Mouse (Mus musculus): ENCODE results near the gene Gm20716.
"Not testable (repeated sequence)": the region's sequence is repeated elsewhere in the genome, so short reads cannot be mapped to it uniquely, and the experiment has no call there.

The Gm20716 gene

DNA sequence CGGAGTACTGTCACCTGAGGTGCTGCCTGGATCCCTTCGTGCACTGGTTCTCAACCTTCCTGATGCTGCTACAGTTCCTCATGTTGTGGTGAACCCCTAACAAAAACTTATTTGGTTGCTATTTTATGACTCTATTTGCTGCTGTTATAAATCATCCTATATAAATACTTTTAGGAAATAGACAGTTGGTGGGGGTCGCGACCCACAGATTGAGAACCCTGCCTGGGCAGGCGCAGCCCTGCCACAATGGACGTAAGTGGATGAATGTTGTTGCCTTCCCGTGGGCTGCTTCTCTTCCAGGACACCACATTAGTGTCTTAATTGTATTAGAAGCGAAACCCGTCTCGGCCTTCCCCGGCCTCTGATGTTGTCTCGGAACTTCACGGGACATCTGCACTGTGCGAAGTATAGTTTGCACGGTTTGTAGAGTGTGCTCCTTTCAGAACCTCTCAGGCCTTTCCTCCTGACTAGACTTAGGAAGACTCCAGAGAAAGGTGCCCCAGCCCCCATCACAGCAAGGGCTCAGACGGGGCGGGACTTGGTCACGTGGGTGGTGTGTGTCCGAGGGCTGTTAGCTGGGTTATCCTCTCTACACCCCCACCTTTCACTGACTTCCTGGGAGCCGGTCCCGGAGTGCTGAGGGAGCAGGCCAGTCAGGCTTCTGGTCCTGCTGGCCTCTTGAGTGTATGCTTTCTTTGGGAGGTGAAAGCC is 63.3 kb downstream of the Gm20716 start:
- DNase-seq (ENCODE audit: low spot score in 2 of 2) = no peak

- peak in 1 of 2 experiments; percentile 38 for DNase-seq (ENCODE audit: low spot score in 2 of 2)
These were observed 68.2 kb downstream of the Gm20716 start for GRCm38 (mm10) chr2:168161978-168162377.

GRCm38 (mm10) chr2:168161514-168161971 is 68.6 kb downstream of the Gm20716 start:
- no peak for DNase-seq (ENCODE audit: low spot score in 2 of 2)

GRCm38 (mm10) chr2:168160370-168160930 is 69.7 kb downstream of the Gm20716 start:
- DNase-seq (ENCODE audit: low spot score in 2 of 2) = no peak

DNA sequence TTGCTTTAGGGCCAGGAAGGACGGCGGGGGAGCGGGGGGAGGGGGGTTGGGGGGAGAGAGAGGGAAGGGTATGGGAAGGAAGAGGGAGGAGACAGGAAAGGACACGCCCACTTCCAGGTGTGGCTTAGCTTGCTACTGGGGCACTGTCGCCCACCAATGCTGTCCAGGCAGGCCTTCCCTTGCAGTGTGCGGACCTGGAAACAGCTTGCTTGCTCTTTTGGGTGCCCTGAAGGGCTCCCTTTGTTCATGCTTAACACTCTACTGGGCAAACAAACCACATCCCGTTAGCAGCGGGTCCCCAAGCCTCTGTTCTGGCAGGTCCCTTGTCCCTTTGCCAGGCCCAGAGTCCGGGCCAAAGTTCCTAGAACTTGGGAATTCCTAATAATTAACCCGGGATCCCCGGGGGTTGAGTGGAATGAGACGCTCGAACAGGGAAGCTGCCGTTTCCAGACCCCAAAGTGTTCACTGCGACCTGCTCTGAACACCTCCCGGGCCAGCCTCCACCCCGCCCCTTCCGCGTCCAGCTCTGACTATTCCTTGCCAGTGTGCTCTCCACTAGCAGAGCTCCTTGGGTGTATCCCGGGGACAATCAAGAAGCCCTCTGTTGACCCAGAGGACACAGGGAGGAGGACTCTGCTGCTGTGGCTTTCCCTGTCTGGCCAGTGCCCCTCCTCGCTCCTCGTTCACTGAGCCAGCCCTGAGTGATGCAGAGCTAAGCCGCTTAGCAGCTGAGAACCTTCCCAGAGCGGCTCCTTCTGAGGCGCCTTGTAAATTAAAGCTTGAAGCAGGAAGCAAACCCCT is 71.1 kb downstream of the Gm20716 start:
- peak in 1 of 2 experiments; percentile 52 for DNase-seq (ENCODE audit: low spot score in 2 of 2)

DNA sequence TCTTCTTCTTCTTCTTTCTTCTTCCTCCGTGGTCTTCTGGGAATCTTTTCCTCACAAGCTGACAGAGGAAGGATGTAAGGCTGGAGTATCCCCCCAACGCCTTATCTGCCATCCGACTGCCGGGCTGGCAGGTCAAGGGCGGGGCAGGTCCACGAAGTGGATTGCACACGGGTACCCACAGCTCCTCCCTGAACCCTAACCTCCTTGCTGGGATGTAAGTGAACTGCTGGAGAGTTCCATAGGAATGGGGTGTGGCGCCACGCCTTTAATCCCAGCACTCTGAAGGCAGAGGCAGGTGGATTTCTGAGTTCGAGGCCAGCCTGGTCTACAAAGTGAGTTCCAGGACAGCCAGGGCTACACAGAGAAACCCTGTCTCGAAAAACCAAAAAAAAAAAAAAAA is 72.2 kb downstream of the Gm20716 start:
- DNase-seq (ENCODE audit: low spot score in 2 of 2) = not testable (repeated sequence)

DNA sequence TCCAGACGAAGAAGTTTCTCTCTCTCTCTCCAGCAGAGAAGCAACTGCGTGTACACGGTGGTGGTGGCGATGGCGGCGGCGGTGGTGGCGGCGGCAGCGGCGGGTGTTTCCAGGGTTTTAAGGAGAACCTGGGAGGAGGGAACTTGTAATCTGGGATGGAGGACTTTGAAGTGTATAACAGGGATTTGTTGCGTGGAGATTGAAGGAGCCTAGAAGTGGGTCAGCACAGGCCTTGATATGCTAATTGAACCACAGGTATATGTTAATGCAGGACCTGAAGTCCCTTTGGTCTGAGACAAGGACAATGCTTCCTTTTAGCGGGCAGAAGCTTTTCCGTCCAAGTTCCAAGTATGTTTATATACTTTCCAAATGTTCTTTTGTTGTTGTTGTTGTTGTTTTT is 73.8 kb downstream of the Gm20716 start:
- DNase-seq (ENCODE audit: low spot score in 2 of 2) = no peak

- no peak for DNase-seq (ENCODE audit: low spot score in 2 of 2)
These were observed 74.5 kb downstream of the Gm20716 start for GRCm38 (mm10) chr2:168155666-168156065.

DNA sequence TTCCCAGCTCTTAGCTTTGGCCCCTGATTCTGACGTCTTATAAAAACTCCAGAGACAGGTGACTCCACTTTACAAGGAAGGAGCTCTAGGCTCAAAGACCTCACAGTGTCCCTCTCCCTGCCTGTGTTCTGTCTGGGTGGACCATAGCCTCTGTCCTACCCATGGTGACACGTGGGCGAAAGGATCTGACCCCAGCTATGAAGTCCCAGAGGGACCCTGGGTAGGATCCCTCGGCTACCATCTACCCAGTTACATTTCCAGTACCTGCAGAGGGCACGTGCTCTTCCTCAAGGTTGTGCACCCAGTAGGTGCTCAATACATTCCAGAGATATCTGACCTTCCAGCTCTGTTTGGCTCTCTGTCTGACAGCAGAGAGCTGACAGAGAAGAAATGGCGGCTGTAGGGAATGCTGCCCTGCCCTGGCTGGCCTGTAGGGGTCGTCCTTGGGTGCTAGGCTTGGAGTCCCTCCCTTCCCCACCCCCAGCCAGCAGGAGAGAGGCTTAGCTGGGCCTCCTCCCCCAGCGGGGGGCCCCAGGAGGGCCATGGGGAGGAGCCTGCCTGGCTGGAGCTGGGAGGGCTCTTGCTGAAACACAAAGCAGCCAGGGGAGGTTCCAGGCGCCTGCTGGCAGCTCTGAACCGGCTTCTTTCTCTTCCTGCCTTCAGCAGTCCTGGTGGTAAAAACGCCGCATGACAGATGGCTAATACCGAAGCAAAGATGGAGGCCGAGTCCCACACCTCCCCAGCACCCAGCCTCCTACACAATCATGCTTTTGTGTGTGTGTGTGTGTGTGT is 75.9 kb downstream of the Gm20716 start:
- peak; percentile 48 to 62 for DNase-seq (ENCODE audit: low spot score in 2 of 2)

- no peak for DNase-seq (ENCODE audit: low spot score in 2 of 2)
These were observed 80.9 kb downstream of the Gm20716 start for GRCm38 (mm10) chr2:168149241-168149640.

DNA sequence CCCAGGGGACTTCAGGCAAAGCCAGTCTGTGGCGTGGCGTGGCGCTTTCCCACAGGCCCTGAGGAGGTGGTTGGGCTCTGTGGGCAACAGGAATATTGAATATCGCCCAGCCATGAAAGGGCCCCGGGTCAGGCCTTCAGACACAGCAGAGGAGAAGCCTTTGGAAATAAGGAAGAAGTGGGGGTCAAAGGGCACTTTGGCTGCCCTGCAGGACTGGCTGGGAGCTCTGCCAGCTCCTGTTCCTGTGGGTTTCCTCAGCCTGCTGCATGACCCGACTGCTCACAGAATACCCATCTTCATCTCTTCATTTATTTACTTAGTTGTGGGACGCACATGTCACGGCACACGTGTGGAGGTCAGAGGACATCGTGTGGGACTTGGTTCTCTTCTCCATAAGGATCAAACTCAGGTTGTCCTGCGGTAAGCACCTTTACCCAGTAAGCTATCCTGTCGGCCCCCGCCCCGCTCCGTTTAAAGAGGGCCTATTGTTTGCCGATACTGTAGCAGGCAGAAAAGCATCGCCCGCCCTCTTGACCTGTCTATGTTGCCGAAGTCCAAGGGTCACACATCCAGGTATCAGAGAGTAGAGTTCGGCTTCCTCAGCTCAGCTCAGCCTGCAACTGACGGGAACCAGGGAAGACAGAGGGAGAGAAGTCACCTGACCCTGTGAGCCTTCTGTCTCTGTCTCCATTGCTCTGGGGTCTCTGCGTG is 82.3 kb downstream of the Gm20716 start:
- DNase-seq (ENCODE audit: low spot score in 2 of 2) = no peak

DNA sequence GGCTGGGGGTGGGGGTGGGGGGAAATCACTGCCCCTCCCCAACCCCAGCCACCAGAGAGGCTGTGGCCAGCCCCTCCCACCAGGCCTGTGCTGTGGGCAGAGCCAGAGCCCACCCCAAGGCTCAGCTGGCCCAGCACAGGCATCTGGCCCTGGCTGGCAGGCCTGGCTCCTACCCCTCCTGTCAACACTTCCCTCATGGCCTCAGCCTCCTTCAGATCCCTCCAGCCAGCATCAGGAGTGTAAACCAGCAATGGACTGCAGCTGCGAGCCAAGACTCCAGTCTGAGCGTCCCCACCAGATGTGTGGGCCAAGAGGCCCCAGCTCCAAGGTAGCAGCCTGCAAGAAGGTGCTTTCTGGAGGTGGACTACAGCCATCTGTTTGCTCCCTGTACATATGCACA is 84.7 kb downstream of the Gm20716 start:
- DNase-seq (ENCODE audit: low spot score in 2 of 2) = no peak

DNA sequence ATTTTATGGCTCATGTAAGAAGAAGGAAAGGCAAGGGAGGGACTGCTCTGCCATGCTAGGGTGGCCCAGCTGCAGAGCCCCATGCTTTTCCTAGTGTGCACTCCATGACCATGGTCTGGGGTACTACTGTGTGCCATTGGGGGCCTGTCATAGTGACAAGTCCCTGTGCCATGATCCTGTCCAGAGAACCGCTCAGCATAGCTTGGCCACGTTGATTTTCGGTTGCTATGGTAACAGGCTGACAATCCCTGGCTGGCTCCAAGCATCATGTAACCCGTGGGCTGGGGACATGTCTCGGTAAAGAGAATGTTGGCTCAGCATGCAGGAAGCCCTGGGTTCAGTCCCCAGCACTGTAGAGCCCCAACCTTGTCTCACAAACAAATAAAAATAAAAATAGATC is 86.4 kb downstream of the Gm20716 start:
- no peak for DNase-seq (ENCODE audit: low spot score in 2 of 2)

- DNase-seq (ENCODE audit: low spot score in 2 of 2) = no peak
These were observed 93.0 kb downstream of the Gm20716 start for GRCm38 (mm10) chr2:168137161-168137560.
